ENCODE assay signal across 9 mouse cellular contexts in the genomic region with DNA sequence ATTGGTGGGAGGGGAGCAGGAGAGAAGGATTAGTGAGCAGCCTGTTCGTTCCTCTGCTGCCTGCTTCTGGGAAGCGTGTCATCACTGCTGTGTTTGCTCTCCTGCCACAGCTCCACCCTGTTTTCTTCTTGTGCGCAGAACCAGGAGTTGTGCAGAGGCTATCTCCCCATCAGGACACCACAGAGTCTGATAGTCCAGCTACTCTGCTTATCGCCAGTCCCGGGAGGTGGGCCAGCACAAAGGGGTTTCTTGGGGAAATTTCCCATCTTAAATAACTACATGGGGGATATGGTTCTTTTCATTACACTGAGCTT. TPM values are rescaled to one million over a fixed set of nuclear protein-coding genes. Genes with fewer than 3 reads are reported as not detected.
DNase-seq lines count a peak whose midpoint lies in the region; TF ChIP-seq lines count a peak whose summit lies in the region.
"Had no signal": no experiment of that assay in that cellular context is flagged by ENCODE, and none has a peak within 500 bp of the region (broad histone marks: within the 10 kb centered on the region; RNA-seq: fewer than 3 reads in every experiment).

No protein-coding gene starts in this region.

- DNase-seq in heart, adult 11 months: peak; percentile 92
- no peak for DNase-seq in heart, adult 9 months (ENCODE audit: low spot score in 2 of 2)
- DNase-seq in 3T3-L1 (ENCODE audit: low read depth, low spot score) (peak; percentile 80), liver (peak; percentile 84)
- DNase-seq in T-cell, adult 2 months (ENCODE audit: low spot score): no peak
- no peak for DNase-seq in gastrocnemius, postnatal 25 days
- no peak for DNase-seq in adrenal gland, postnatal 4 days (ENCODE audit: low spot score in 2 of 2)
- DNase-seq: cerebellum, postnatal 25 days had no signal

- H3K27ac ChIP-seq in embryonic fibroblast, embryonic 13.5 days (ENCODE audit: insufficient read depth, low read length): peak overlapping the region; percentile 90

- H3K4me3 ChIP-seq in embryonic fibroblast, embryonic 13.5 days (ENCODE audit: insufficient read depth, low read length): no peak overlapping the region

- peaks cover 38% of the 10 kb centered on the region for H3K4me1 ChIP-seq in embryonic fibroblast, embryonic 13.5 days (ENCODE audit: control insufficient read depth, insufficient read depth, low read length)

- no peak for TF ChIP-seq POLR2A in embryonic fibroblast, embryonic 13.5 days (IDR thresholded peaks at IDR 0.05; ENCODE audit: low read depth, low read length)

- no peak for TF ChIP-seq CTCF in embryonic fibroblast, embryonic 13.5 days (IDR thresholded peaks at IDR 0.05; ENCODE audit: borderline replicate concordance, insufficient read depth, low read length)

RNA-seq across cellular contexts. Expression of a gene that starts 11.3 kb away (rescaled TPM):
- polyA plus RNA-seq in embryonic fibroblast, embryonic 13.5 days (2011; ENCODE audit: insufficient read length, low read depth, missing spikeins): 130 and 134 TPM in 2 replicates
- total RNA-seq in gastrocnemius, postnatal 25 days (2021): 10 to 100 TPM; 13.9 to 16.9 TPM
- total RNA-seq in adrenal gland, postnatal 4 days (2021): 100 to 1,000 TPM; 195 to 200 TPM

Comparison
In these comparisons a context has a peak if more than half of its experiments do, and no peak if none do; other contexts are left out.
1. DNase-seq: peak in heart, adult 11 months (single experiment), 3T3-L1 (single experiment) and liver (single experiment); none in heart, adult 9 months (0 of 2), T-cell, adult 2 months (single experiment), gastrocnemius, postnatal 25 days (single experiment) and adrenal gland, postnatal 4 days (0 of 2).
2. RNA of a gene that starts 11.3 kb away (total RNA-seq): 195 to 200 TPM in adrenal gland, postnatal 4 days; 13.9 to 16.9 TPM in gastrocnemius, postnatal 25 days; every median in the first group is over 10 times any median in the second.